Mouse (Mus musculus) forebrain, postnatal 0 days (tissue): ENCODE results near the gene Pigk. TPM values are rescaled to one million over a fixed set of nuclear protein-coding genes. Genes with fewer than 3 reads are reported as not detected.

Experiments
- ATAC-seq: fragments of 200-750 bp; cut with Nextera tagmentation; 2 replicates; pipeline ENCODE4 v1.8.0; 2017; ENCODE audit warnings: mild to moderate bottlenecking, moderate library complexity
- DNase-seq: peaks from one replicate; pipeline ENCODE4 v3.0.0-alpha.2; 2015
- H3K27ac ChIP-seq: fragments of 300-500 bp; sonication (generic); 2 replicates; pipeline ENCODE4 v1.5.1; 2014; ENCODE audit warnings: low read depth, mild to moderate bottlenecking, antibody characterized with exemption, low read length, moderate library complexity, mixed read lengths
- H3K27me3 ChIP-seq: fragments of 300-500 bp; sonication (generic); 2 replicates; pipeline ENCODE4 v1.6.1; 2014; ENCODE audit warnings: mild to moderate bottlenecking, low read length, mixed read lengths; ENCODE audit not compliant: insufficient read depth
- H3K36me3 ChIP-seq: fragments of 300-500 bp; sonication (generic); 2 replicates; pipeline ENCODE4 v1.6.1; 2014; ENCODE audit warnings: mild to moderate bottlenecking, moderate library complexity; ENCODE audit not compliant: insufficient read depth
- H3K4me1 ChIP-seq: fragments of 300-500 bp; sonication (generic); 2 replicates; pipeline ENCODE4 v1.6.1; 2014; ENCODE audit warnings: antibody characterized with exemption; ENCODE audit not compliant: insufficient read depth
- H3K4me2 ChIP-seq: fragments of 300-500 bp; sonication (generic); 2 replicates; pipeline ENCODE4 v1.6.1; 2014; ENCODE audit warnings: low read depth, mild to moderate bottlenecking, moderate library complexity
- H3K4me3 ChIP-seq: fragments of 300-500 bp; sonication (generic); 2 replicates; pipeline ENCODE4 v1.5.1; 2014; ENCODE audit warnings: low read depth, low read length, mixed read lengths
- H3K9ac ChIP-seq: fragments of 300-500 bp; sonication (generic); 2 replicates; pipeline ENCODE4 v1.6.1; 2014; ENCODE audit warnings: mild to moderate bottlenecking
- H3K9me3 ChIP-seq: fragments of 300-500 bp; sonication (generic); 2 replicates; pipeline ENCODE4 v1.6.1; 2016; ENCODE audit warnings: low read length
- CTCF ChIP-seq: sonication (generic); IDR thresholded peaks from 2 replicates; pipeline ENCODE4 v1.5.1; 2016; ENCODE audit warnings: antibody characterized with exemption, control low read depth, low read depth
- WGBS: fragments of 180-500 bp; shearing (Covaris S2); extraction: QIAGEN DNeasy Blood & Tissue Kit; methylation state at CpG from one replicate; pipeline ENCODE4 v1.1.7; 2014; 5-methylcytosine and 5-hydroxymethylcytosine counted together
- polyA plus RNA-seq: library from polyadenylated mRNA; unstranded; fragments of >200 nt; fragmentation: Nextera tagmentation; extraction: Ambion mirVana; gene quantifications from 2 replicates; pipeline ENCODE4 v1.2.1, GENCODE M21; 2015
- total RNA-seq: library from RNA; depleted of rRNA; stranded (reverse); fragments of >200 nt; gene quantifications from 2 replicates; pipeline ENCODE4 v1.2.3, GENCODE M21; 2014

The Pigk gene
- total and polyA plus RNA-seq, 2 experiments from 2014 or later = 31.8 to 46.0 TPM

GRCm38 (mm10) chr3:152799738-152800431, 86.0 kb downstream of the Pigk start:
- WGBS = 83% methylated on average over 9 of the region's 9 CpGs
- peak; percentile 50 for TF ChIP-seq CTCF
- no peaks in the 10 kb centered on the region for H3K9me3 ChIP-seq
- no peak for ATAC-seq
- H3K27me3 ChIP-seq = no peaks in the 10 kb centered on the region
- H3K4me2 ChIP-seq = no peak overlapping the region
- H3K36me3 ChIP-seq = no peaks in the 10 kb centered on the region; the same call in 1 of the 2 replicates
- H3K27ac ChIP-seq = no peak overlapping the region
- no peak overlapping the region for H3K9ac ChIP-seq
- no peaks in the 10 kb centered on the region for H3K4me1 ChIP-seq
- no peak for DNase-seq
- no peak overlapping the region for H3K4me3 ChIP-seq

DNA sequence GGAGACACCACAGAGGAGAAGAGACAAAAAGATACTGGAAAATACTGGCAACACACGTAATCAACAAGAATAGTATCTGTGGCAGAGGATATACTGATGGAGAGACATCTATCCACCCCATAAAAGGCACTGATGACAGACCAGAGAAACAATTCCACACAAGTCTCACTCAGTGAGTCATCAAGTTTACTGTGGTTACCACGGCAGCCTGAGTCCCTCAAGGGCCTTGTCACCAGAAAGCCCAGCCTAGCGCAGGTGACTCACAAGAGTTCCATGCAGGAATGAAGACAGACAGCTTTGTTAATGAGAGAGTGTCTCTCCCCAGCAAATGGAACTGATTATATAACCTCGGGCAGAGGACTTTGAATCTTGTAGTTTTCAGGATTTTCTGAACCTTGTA, 100.0 kb downstream of the Pigk start:
- DNase-seq = no peak
- Histone ChIP-seq H3K9ac (no peak overlapping the region), H3K36me3 (no peaks in the 10 kb centered on the region; the same call in 1 of the 2 replicates), H3K27me3 (no peaks in the 10 kb centered on the region), H3K4me1 (no peaks in the 10 kb centered on the region), H3K4me2 (no peak overlapping the region), H3K4me3 (no peak overlapping the region), H3K27ac (no peak overlapping the region), H3K9me3 (no peaks in the 10 kb centered on the region)
- 72% methylated on average over 4 of the region's 4 CpGs for WGBS
- TF ChIP-seq CTCF = no peak
- no peak for ATAC-seq

GRCm38 (mm10) chr3:152815110-152815509, 101.2 kb downstream of the Pigk start:
- ATAC-seq (no peak), DNase-seq (no peak)
- Histone ChIP-seq H3K27ac (no peak overlapping the region), H3K4me1 (no peaks in the 10 kb centered on the region), H3K9ac (no peak overlapping the region), H3K36me3 (no peaks in the 10 kb centered on the region; the same call in 1 of the 2 replicates), H3K4me2 (no peak overlapping the region), H3K9me3 (no peaks in the 10 kb centered on the region), H3K4me3 (no peak overlapping the region), H3K27me3 (no peaks in the 10 kb centered on the region)
- WGBS = 87% methylated on average over 5 of the region's 5 CpGs
- TF ChIP-seq CTCF = no peak

- Histone ChIP-seq H3K4me1 (no peaks in the 10 kb centered on the region), H3K4me3 (no peak overlapping the region), H3K9me3 (no peaks in the 10 kb centered on the region), H3K36me3 (no peaks in the 10 kb centered on the region; the same call in 1 of the 2 replicates), H3K9ac (no peak overlapping the region), H3K27ac (no peak overlapping the region), H3K27me3 (no peaks in the 10 kb centered on the region), H3K4me2 (no peak overlapping the region)
- no peak for TF ChIP-seq CTCF
- 82% methylated on average over 3 of the region's 3 CpGs for WGBS
- DNase-seq (no peak), ATAC-seq (no peak)
Observed at GRCm38 (mm10) chr3:152820406-152820805, 106.5 kb downstream of the Pigk start.

DNA sequence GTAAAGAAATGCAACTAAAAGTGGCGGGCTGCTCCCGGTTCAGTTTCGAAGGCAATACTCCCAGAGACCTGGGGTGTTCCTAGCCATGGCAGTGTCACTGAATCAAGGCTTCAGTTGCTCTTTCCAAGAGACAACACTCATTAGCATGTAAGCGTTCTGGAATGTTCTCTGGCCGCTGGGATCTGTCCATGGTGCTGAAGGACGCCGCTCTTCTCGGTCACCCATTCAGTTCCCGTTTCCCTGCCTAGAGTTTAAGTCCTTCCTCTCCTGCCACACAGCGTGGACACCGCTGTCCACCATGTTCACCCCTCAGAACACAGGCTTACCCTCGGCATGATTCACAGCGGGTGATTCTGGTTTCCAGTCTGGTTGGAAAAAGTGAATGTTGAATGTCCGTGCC, 107.3 kb downstream of the Pigk start:
- H3K36me3 ChIP-seq = no peaks in the 10 kb centered on the region; the same call in 1 of the 2 replicates
- H3K4me1 ChIP-seq = no peaks in the 10 kb centered on the region
- H3K9ac ChIP-seq = no peak overlapping the region
- no peaks in the 10 kb centered on the region for H3K9me3 ChIP-seq
- ATAC-seq (no peak), DNase-seq (no peak)
- no peak for TF ChIP-seq CTCF
- no peak overlapping the region for H3K27ac ChIP-seq
- 70% methylated on average over 14 of the region's 14 CpGs for WGBS
- no peak overlapping the region for H3K4me2 ChIP-seq
- no peaks in the 10 kb centered on the region for H3K27me3 ChIP-seq
- no peak overlapping the region for H3K4me3 ChIP-seq

DNA sequence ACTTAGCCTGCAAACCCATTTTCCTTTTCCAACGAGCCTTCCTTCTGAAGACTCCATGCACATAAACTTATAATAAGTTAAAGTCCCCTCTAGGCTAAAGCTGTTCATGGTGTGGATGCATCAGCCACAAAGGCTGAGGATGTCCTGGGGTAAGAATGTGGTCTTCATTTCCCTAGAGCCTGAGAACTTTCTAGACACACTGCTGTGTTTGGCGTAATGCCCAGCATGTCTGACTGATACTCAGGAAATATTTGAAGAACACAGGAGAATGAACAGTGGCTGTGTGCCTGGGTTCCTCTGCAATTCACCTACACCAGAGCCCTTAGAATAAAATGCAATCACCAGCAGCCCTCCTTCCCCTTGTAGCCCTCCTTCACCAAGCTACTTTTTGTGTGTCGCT, 117.5 kb downstream of the Pigk start:
- Histone ChIP-seq H3K4me2 (no peak overlapping the region), H3K9ac (no peak overlapping the region), H3K9me3 (no peaks in the 10 kb centered on the region), H3K4me1 (no peaks in the 10 kb centered on the region), H3K27me3 (no peaks in the 10 kb centered on the region), H3K36me3 (0 out of 2 replicates have a peak, but pooled peaks cover 6% of the 10 kb centered on the region), H3K4me3 (no peak overlapping the region), H3K27ac (no peak overlapping the region)
- 76% methylated on average over 3 of the region's 3 CpGs for WGBS
- DNase-seq (no peak), ATAC-seq (no peak)
- TF ChIP-seq CTCF = no peak

DNA sequence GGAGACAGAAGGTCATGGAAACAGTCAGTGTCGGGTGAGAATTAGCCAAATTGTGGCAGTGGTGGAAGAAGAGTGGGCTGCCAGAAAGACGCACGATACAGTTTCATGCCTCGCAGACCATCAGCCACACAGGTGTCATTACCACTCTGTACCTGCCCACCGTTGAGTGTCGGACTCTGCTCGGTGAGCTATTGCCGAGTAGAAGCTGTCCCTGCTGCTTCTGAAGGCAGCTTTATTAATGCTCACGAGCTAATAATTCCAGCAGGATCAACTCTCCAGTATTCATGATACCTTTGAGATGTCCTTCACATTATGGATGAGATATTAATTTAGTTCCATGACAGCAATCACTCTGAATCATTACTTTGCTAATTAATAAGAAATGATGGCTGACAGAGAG, 118.1 kb downstream of the Pigk start:
- H3K27ac ChIP-seq = no peak overlapping the region
- 89% methylated on average over 9 of the region's 9 CpGs for WGBS
- ATAC-seq (no peak), DNase-seq (no peak)
- H3K4me2 ChIP-seq = no peak overlapping the region
- no peak overlapping the region for H3K4me3 ChIP-seq
- no peaks in the 10 kb centered on the region for H3K4me1 ChIP-seq
- H3K36me3 ChIP-seq = 0 out of 2 replicates have a peak, but pooled peaks cover 6% of the 10 kb centered on the region
- no peaks in the 10 kb centered on the region for H3K9me3 ChIP-seq
- TF ChIP-seq CTCF = no peak
- no peaks in the 10 kb centered on the region for H3K27me3 ChIP-seq
- H3K9ac ChIP-seq = no peak overlapping the region
